Mouse (Mus musculus) hindbrain, embryonic 11.5 days (tissue): Measurements from ENCODE around the gene Hoxd8. TPM values are rescaled to one million over a fixed set of nuclear protein-coding genes. Genes with fewer than 3 reads are reported as not detected.

Source experiments
- ATAC-seq: fragments of 200-750 bp; cut with Nextera tagmentation; 2 replicates; pipeline ENCODE4 v1.8.0; 2017; ENCODE audit warnings: mild to moderate bottlenecking, moderate TSS enrichment, moderate library complexity; ENCODE audit not compliant: low FRiP score
- DNase-seq: peaks from one replicate; pipeline ENCODE4 v3.0.0-alpha.2; 2015; ENCODE audit warnings: low spot score
- H3K27ac ChIP-seq: fragments of 300-500 bp; sonication (generic); 2 replicates; pipeline ENCODE4 v1.5.1; 2014; ENCODE audit warnings: mild to moderate bottlenecking, low read depth, low read length
- H3K27me3 ChIP-seq: fragments of 300-500 bp; sonication (generic); 2 replicates; pipeline ENCODE4 v1.6.1; 2014; ENCODE audit warnings: mild to moderate bottlenecking, low read length, moderate library complexity, mixed read lengths; ENCODE audit not compliant: control insufficient read depth, insufficient read depth
- H3K36me3 ChIP-seq: fragments of 300-500 bp; sonication (generic); 2 replicates; pipeline ENCODE4 v1.6.1; 2014; ENCODE audit warnings: mild to moderate bottlenecking, low read length, moderate library complexity, mixed read lengths; ENCODE audit not compliant: control insufficient read depth, insufficient read depth
- H3K4me1 ChIP-seq: fragments of 300-500 bp; sonication (generic); replicated peaks from 2 replicates; pipeline ENCODE4 v1.6.1; 2014; ENCODE audit warnings: low read length, mixed read lengths; ENCODE audit not compliant: control insufficient read depth, insufficient read depth
- H3K4me2 ChIP-seq: fragments of 300-500 bp; sonication (generic); replicated peaks from 2 replicates; pipeline ENCODE4 v1.6.1; 2014; ENCODE audit warnings: mild to moderate bottlenecking, low read depth, low read length
- H3K4me3 ChIP-seq: fragments of 300-500 bp; sonication (generic); 2 replicates; pipeline ENCODE4 v1.5.1; 2014; ENCODE audit warnings: low read depth, low read length
- H3K9ac ChIP-seq: fragments of 300-500 bp; sonication (generic); 2 replicates; pipeline ENCODE4 v1.6.1; 2014; ENCODE audit warnings: low read depth, low read length
- H3K9me3 ChIP-seq: fragments of 300-500 bp; sonication (generic); 2 replicates; pipeline ENCODE4 v1.6.1; 2016; ENCODE audit warnings: low read length; ENCODE audit not compliant: control insufficient read depth
- WGBS: fragments of 180-500 bp; shearing (Covaris S2); extraction: QIAGEN DNeasy Blood & Tissue Kit; methylation state at CpG from one replicate; pipeline ENCODE4 v1.1.7; 2014; 5-methylcytosine and 5-hydroxymethylcytosine counted together
- polyA plus RNA-seq: library from polyadenylated mRNA; unstranded; fragments of >200 nt; fragmentation: Nextera tagmentation; extraction: Ambion mirVana; gene quantifications from 2 replicates; pipeline ENCODE4 v1.2.1, GENCODE M21; 2014

Gene Hoxd8
- polyA plus RNA-seq, 1 experiment from 2014 or later = 0.19 TPM

DNA sequence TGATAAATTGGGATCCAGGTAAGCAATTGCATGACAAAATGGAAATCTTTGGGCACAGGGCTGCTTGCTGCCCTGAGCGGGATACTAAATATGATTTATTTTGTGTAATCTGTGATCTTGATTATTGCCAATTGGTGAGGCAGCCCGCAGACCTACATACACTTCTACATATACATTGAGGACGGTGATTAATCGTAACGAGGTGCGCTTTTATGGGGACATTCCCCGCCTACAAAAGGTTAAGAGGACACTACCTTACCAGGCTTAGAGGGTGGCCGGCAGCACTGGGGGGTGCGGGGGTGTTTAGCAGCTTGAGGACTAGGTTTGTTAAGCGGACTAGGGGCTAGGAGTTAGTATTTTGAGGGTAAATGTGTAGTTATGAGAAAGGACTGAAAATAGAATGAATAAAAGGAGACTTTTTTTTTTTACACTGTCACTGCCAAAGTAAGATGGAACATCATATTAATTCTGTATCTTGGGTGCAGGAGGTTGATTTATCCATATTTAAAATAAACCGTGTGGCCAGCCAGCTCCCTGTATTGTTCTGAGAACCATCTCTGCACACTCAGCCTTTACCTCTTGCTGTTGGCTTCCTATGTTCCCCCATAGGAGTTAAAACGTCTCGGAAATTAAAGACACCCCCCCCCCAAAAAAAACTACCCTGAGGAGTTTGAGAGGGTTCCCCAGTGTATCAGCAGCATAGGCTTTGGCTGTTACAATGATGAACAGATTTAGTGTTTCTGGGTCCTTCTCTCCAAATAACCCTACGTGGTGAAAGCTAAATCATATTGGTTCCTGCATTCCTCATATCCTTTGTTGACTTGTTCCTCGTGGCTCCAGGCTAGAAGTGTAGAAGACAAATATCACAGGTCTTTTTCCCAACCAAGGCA is 32.5 kb downstream of the Hoxd8 start:
- ATAC-seq (no peak), DNase-seq (peak; percentile 59)
- Histone ChIP-seq H3K4me1 (no peaks in the 10 kb centered on the region), H3K4me2 (peak overlapping the region; percentile 54), H3K4me3 (peak overlapping the region; percentile 48), H3K27me3 (peaks cover 71% of the 10 kb centered on the region), H3K27ac (peak overlapping the region; percentile 95), H3K36me3 (no peaks in the 10 kb centered on the region), H3K9me3 (no peaks in the 10 kb centered on the region), H3K9ac (peak overlapping the region; percentile 76)
- WGBS = 2% methylated on average over 15 of the region's 15 CpGs

DNA sequence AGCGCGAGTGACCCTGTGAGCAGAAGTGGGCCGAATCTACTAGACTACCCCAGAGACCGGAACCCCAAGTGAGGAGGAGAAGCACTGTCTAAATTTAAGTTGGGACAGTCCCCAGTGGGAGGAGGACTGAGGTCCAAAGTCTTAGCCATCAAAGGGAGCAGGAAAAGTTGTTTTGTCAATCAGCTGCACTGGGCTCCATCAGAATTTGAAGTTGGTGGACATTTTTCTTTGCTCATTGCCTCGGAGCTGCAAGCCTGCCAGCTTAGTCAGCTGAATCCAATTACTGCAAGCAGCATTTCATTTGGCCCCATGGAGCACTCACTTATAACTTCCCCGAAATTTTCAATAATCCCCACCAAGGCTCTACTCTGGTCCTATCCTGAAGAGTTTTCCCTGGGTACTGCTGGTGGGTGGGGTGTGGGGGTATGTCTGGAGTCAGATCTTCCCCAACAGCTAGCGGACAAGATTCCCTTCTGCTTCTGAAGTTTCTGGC is 33.2 kb downstream of the Hoxd8 start:
- WGBS = under 1% methylated on average over 7 of the region's 7 CpGs
- DNase-seq = peak; percentile 59
- H3K4me3 ChIP-seq = peak overlapping the region; percentile 48

DNA sequence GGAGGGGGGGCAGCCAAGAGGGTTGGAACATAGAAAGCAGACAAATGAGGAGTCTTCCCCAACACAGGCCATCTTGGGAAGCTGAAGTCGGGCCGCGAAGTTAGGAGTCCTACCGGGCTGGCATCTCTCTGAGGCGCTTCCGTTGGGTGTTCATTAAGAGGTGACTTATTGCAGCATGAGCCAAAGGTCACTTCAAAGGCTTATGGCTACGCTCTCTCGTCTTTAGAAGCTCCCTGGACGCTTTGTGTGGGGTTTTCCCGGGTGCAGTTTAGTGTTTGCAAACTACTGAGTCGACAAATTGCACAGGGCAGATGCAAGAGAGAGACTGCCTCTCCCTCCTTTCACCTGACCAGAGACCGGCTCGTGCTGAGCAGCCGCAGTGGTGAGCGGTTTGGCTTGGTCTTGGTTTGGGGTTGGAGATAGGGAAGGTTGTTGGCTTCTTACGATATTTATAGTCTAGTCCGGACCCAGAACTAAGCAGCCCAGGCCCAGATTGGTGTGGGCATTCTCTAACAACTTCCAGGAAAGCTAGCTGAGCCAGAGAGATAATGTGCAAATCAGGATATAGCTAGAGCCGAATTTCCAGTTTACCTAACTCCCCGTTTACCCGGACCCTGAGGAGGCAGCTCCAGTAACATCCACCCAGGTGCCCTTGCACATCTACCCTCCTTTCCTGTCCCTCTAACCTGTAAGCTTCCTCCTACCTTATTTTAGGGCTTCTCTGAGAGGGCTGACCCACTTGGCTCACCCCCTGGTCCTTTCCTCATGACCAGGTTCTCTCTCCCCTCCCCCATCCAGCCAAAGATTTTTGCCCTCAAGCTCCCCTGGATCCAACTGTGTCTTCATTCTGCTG is 34.4 kb downstream of the Hoxd8 start:
- Histone ChIP-seq H3K4me2 (peak overlapping the region; percentile 54), H3K9me3 (no peaks in the 10 kb centered on the region), H3K4me3 (peak overlapping the region; percentile 48), H3K9ac (peak overlapping the region; percentile 76), H3K27ac (peak overlapping the region; percentile 95), H3K27me3 (peaks cover 69% of the 10 kb centered on the region), H3K36me3 (no peaks in the 10 kb centered on the region), H3K4me1 (no peaks in the 10 kb centered on the region)
- WGBS = 2% methylated on average over 20 of the region's 20 CpGs
- DNase-seq = peak; percentile 66
- ATAC-seq = no peak

More for the DNA sequence above, 33.2 kb downstream of the Hoxd8 start:
- Histone ChIP-seq H3K4me1 (no peaks in the 10 kb centered on the region), H3K4me2 (peak overlapping the region; percentile 54), H3K27me3 (peaks cover 67% of the 10 kb centered on the region), H3K9me3 (no peaks in the 10 kb centered on the region), H3K27ac (peak overlapping the region; percentile 95), H3K9ac (peak overlapping the region; percentile 76), H3K36me3 (no peaks in the 10 kb centered on the region)
- ATAC-seq = no peak

DNA sequence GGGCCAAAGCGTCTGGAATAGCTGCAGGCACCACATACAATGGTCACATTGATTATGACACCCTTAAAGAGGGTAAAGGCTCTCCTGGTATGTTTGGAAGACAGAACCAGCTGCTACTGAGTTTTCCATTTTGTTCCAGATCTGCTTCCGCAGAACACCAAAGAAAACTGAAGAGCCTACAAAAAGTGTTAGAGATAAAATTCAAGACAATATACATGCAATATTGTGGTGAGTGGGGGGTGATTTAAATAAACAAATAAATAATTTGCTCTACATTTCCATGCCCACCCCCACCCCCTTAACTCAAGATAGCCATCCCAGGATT is 35.0 kb downstream of the Hoxd8 start:
- H3K36me3 ChIP-seq = no peaks in the 10 kb centered on the region
- H3K4me3 ChIP-seq = peak overlapping the region; percentile 48
- peak overlapping the region; percentile 76 for H3K9ac ChIP-seq
- H3K4me2 ChIP-seq = peak overlapping the region; percentile 54
- peaks cover 74% of the 10 kb centered on the region for H3K27me3 ChIP-seq
- no peak for ATAC-seq
- H3K4me1 ChIP-seq = no peaks in the 10 kb centered on the region
- H3K9me3 ChIP-seq = no peaks in the 10 kb centered on the region
- WGBS = 10% methylated on average over 2 of the region's 2 CpGs
- peak overlapping the region; percentile 95 for H3K27ac ChIP-seq
- DNase-seq = no peak

DNA sequence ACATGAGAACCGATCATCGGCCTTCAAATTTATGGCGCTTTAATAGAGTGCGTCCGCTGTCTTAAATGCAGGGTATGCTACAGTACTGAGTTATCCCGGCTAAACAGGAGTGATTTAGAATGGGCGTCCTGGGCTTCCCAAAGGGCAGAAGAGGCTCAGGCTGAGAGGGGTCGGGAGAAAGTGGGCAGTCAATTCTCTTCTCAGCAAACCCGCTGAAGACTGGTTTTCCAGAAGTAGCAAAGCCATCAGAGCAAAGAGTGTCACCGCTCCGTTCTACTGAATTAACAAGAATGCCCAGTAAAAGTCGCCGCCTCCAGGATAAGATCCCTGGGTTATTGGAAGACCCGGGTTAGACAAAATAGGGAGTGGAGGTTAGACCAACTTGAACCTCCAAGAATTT is 35.5 kb downstream of the Hoxd8 start:
- Histone ChIP-seq H3K9ac (peak overlapping the region; percentile 76), H3K27me3 (peaks cover 74% of the 10 kb centered on the region), H3K4me3 (peak overlapping the region; percentile 48), H3K4me2 (peak overlapping the region; percentile 54), H3K27ac (peak overlapping the region; percentile 95), H3K4me1 (no peaks in the 10 kb centered on the region), H3K9me3 (no peaks in the 10 kb centered on the region), H3K36me3 (no peaks in the 10 kb centered on the region)
- 0 out of 2 replicates have a peak, but pooled peaks have one; percentile 13 for ATAC-seq
- WGBS = 1% methylated on average over 14 of the region's 14 CpGs
- DNase-seq = peak; percentile 58

DNA sequence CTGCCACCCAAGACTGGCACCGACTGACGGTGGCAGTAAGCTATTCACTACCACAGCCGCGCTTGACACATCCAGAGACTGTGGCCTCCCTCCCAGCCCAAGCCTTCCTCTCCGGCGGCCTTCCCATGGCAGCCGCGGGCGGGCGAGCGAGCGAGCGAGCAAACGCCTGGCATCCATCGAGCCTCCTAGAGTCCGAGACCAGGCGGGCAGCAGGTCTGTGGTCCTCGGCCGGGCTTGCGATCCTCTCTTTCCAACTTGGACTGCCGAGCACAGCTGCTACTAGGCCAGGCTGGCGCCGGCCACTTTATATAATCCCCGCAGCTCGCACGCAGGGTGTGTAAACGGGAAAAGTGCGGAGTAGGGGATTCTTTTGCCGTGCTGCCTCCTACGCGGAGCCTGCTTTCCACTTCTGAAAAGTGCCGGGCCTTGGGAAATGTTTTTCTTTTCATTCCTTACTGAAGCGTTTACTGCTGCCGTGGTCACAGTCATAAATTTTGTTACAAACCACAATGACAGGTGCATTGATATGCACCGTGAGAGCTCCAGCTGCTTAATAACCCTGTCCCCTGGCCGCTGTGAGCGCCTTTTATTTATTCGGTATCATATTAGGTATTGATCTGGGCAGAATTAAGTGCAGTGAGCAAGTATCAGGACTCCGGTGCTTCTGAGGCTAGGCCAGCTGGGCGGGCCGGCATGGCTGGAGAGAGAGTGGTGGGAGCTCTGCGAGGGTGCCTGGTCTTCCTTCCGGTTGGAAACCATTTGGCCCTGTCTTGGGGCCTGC is 36.1 kb downstream of the Hoxd8 start:
- Histone ChIP-seq H3K9ac (peak overlapping the region; percentile 76), H3K9me3 (no peaks in the 10 kb centered on the region), H3K4me2 (peak overlapping the region; percentile 54), H3K27ac (peak overlapping the region; percentile 95), H3K4me3 (peak overlapping the region; percentile 48), H3K4me1 (no peaks in the 10 kb centered on the region), H3K27me3 (peaks cover 72% of the 10 kb centered on the region), H3K36me3 (no peaks in the 10 kb centered on the region)
- 0 out of 2 replicates have a peak, but pooled peaks have one; percentile 31 for ATAC-seq
- WGBS = under 1% methylated on average over 43 of the region's 43 CpGs
- peak; percentile 69 for DNase-seq

DNA sequence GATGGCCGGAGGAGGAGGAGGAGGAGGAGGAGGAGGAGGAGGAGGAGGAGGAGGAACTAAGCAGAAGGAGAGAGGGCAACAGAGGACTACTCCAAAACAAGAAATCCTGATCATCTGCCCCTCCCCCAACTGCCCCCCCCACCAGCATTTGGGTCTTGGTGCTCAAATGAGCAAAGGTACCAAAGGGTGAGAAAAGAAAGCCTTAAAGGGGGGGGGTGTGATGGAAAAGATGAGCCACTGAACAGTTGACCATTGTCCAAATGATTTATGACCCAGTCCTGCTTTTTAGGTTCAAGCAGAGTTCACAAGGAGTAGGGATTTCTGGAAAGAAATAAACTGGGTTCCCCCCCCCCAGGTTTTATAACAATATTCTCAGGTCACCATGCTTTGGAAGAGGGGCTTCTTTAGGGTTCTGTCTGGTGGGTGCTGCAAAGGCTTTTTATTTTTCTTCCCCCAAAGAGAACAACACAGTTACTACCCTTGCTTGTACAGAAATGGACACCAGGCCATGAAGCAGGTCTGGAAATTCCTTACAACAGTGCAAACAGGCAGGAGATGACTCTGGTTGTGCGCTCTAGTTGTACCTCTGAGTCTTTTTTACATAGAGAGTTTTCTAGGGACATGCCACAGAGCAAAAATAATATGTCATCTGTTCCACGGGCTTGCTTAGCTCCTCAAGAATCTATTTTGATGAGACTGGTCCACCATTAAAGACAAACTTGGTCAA is 37.0 kb downstream of the Hoxd8 start:
- H3K4me2 ChIP-seq = peak overlapping the region; percentile 54; the same call in 1 of the 2 replicates

DNA sequence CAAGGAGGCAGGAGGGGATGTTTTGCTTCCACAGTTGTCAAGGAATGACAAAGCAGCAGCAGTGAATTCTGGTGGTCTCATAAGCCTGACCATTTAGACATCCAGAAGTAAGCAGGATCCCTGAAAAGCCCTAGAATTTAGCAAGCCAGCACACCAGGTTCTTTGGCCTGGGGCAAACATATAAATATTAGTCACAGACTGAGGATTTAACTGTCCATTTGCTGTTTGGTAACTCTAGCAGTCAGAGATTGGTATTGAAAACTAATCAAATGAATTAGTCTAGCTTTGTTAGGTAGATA is 37.5 kb downstream of the Hoxd8 start:
- Histone ChIP-seq H3K4me1 (no peaks in the 10 kb centered on the region), H3K27me3 (peaks cover 74% of the 10 kb centered on the region), H3K27ac (no peak overlapping the region), H3K4me3 (no peak overlapping the region), H3K36me3 (no peaks in the 10 kb centered on the region), H3K9ac (no peak overlapping the region), H3K9me3 (no peaks in the 10 kb centered on the region), H3K4me2 (no peak overlapping the region)
- DNase-seq = no peak
- no peak for ATAC-seq

More for the DNA sequence above, 37.0 kb downstream of the Hoxd8 start:
- Histone ChIP-seq H3K27me3 (peaks cover 72% of the 10 kb centered on the region), H3K36me3 (no peaks in the 10 kb centered on the region), H3K9me3 (no peaks in the 10 kb centered on the region), H3K4me3 (no peak overlapping the region), H3K4me1 (no peaks in the 10 kb centered on the region), H3K9ac (no peak overlapping the region), H3K27ac (peak overlapping the region; percentile 95)
- 20% methylated on average over 2 of the region's 3 CpGs for WGBS
- DNase-seq (peak; percentile 56), ATAC-seq (no peak)
